In the genomic region with DNA sequence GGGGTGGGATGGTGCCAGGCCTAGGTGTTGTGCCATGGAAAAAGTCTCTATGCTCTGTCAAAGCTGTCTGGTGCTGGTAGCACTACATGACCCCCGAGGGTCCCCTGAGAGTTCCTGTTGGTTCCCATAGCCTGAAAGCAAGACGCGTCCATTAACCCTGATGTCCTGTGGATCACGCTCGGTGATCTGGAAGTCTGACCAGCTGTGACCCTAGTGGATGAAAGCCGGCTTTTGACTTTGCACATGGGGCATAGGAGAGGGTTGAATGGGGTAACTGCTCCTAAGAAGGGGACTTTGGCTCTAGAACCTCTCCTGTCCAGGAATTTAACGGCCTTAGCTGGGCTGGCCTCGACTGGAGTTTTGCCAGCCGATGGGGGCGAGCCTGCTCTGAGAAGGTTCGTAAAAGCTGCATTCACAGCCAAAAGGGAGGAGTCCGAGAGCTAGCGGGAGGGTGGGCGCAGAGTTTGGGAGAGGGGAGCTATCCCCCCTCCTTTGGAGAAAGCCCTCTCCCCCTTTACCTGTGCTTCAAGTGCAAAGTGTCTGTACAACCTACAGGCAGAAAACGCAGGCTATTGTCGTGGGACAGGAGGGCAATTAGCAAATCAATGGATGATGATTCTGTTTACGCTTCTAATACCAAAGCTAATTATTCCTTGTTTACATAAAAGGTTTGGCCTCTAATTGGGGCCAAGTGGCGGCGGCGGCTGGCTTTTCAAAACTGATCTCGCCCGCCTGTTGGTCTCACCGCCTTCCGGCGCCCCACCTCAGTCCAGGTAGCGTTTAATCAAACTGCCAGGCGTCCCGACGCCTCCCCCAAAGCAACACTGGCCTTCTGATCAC, we compare ENCODE assay signal across 8 mouse cellular contexts. TPM values are rescaled to one million over a fixed set of nuclear protein-coding genes. Genes with fewer than 3 reads are reported as not detected.
DNase-seq lines count a peak whose midpoint lies in the region; ATAC-seq and TF ChIP-seq lines count a peak whose summit lies in the region.

No protein-coding gene starts in this region.

- ATAC-seq in embryonic facial prominence, embryonic 15.5 days (ENCODE audit: insufficient number of reproducible peaks, low FRiP score, low TSS enrichment, low read depth): no peak
- ATAC-seq in limb, embryonic 12.5 days (ENCODE audit: insufficient number of reproducible peaks, insufficient read depth, low FRiP score, low TSS enrichment, low read depth): no peak
- no peak for ATAC-seq in erythroblast, adult 5-6 weeks (replicated peaks; ENCODE audit: low FRiP score, poor library complexity, severe bottlenecking)

- peak overlapping the region; percentile 98 for H3K4me2 ChIP-seq in embryonic facial prominence, embryonic 15.5 days (replicated peaks)
- peak overlapping the region; percentile 100 for H3K4me2 ChIP-seq in limb, embryonic 12.5 days

- H3K9me3 ChIP-seq in embryonic facial prominence, embryonic 15.5 days (replicated peaks): no peaks in the 10 kb centered on the region
- peaks cover 9% of the 10 kb centered on the region; the same call in 1 of the 2 replicates for H3K9me3 ChIP-seq in limb, embryonic 12.5 days

- no peaks in the 10 kb centered on the region for H3K36me3 ChIP-seq in embryonic facial prominence, embryonic 15.5 days
- no peaks in the 10 kb centered on the region for H3K36me3 ChIP-seq in limb, embryonic 12.5 days

- H3K4me3 ChIP-seq in lung, adult 2 months (replicated peaks; ENCODE audit: extremely low read depth, low read depth, low read length): peak overlapping the region; percentile 9
- peak overlapping the region; percentile 52 for H3K4me3 ChIP-seq in embryonic facial prominence, embryonic 15.5 days (replicated peaks)
- H3K4me3 ChIP-seq in limb, embryonic 12.5 days (replicated peaks): peak overlapping the region; percentile 63

- H3K9ac ChIP-seq in embryonic facial prominence, embryonic 15.5 days: no peak overlapping the region
- H3K9ac ChIP-seq in limb, embryonic 12.5 days (replicated peaks): 0 out of 2 replicates have a peak overlapping the region, but pooled peaks have one; percentile 60

- WGBS in lung, adult 2 months: 6% methylated on average over 29 of the region's 29 CpGs
- 10% methylated on average over 29 of the region's 29 CpGs for WGBS in embryonic facial prominence, embryonic 15.5 days
- WGBS in limb, embryonic 12.5 days: 5% methylated on average over 29 of the region's 29 CpGs

- intact Hi-C loops in left cerebral cortex, postnatal 14 days (cut with DNase I): no loop called here

- no peak for TF ChIP-seq POLR2A in lung, adult 2 months (IDR thresholded peaks at IDR 0.05; ENCODE audit: borderline replicate concordance, extremely low read depth, low read depth, low read length)

- no peak for TF ChIP-seq CTCF in lung, adult 2 months (IDR thresholded peaks at IDR 0.05; ENCODE audit: insufficient read depth, low read length)

- DNase-seq in lung, adult 2 months: no peak
- DNase-seq in lung, postnatal 14 days: no peak
- DNase-seq in retina, embryonic 14.5 days (ENCODE audit: low spot score): peak; percentile 65
- DNase-seq in left cerebral cortex, postnatal 14 days (ENCODE audit: low spot score in 2 of 2): no peak
- DNase-seq in adrenal gland, postnatal 10 days: no peak

- H3K4me1 ChIP-seq in lung, adult 2 months (ENCODE audit: control insufficient read depth, insufficient read depth, low read length): peaks cover 5% of the 10 kb centered on the region
- H3K4me1 ChIP-seq in embryonic facial prominence, embryonic 15.5 days: peaks cover 22% of the 10 kb centered on the region
- H3K4me1 ChIP-seq in limb, embryonic 12.5 days (replicated peaks): peaks cover 20% of the 10 kb centered on the region

- peaks cover 82% of the 10 kb centered on the region for H3K27me3 ChIP-seq in embryonic facial prominence, embryonic 15.5 days
- peaks cover 94% of the 10 kb centered on the region for H3K27me3 ChIP-seq in limb, embryonic 12.5 days

- H3K27ac ChIP-seq in embryonic facial prominence, embryonic 15.5 days (replicated peaks): no peak overlapping the region
- H3K27ac ChIP-seq in limb, embryonic 12.5 days: no peak overlapping the region

RNA-seq across cellular contexts. Expression of a gene that starts 35.0 kb away (rescaled TPM):
- 0.07 and 0.12 TPM in 2 replicates for polyA plus RNA-seq in lung, adult 2 months (2012; rRNA removed)
- 8.7 and 8.8 TPM in 2 replicates for polyA plus RNA-seq in embryonic facial prominence, embryonic 15.5 days (2015; fragmentation: Nextera tagmentation; extraction: Ambion mirVana)
- polyA plus RNA-seq in limb, embryonic 12.5 days (2016; fragmentation: Nextera tagmentation; extraction: Ambion mirVana): 8.0 and 9.8 TPM in 2 replicates
- total RNA-seq in erythroblast, adult 5-6 weeks (2015; ENCODE audit: low replicate concordance): not detected in 2 replicates
- total RNA-seq in erythroblast, adult 5-6 weeks (2017; ENCODE audit: low replicate concordance): not detected in 2 replicates
- total RNA-seq in left cerebral cortex, postnatal 14 days (2021): under 1 TPM; 0.82 to 0.83 TPM
- total RNA-seq in adrenal gland, postnatal 10 days (2021): under 1 TPM in 1 of 2 experiments, not detected in 1; 0.15 TPM

RNA-seq across cellular contexts. Expression of a gene that starts 59.4 kb away (rescaled TPM):
- 0.02 and 0.12 TPM in 2 replicates for polyA plus RNA-seq in lung, adult 2 months (2012; rRNA removed)
- 0.47 and 1.2 TPM in 2 replicates for polyA plus RNA-seq in embryonic facial prominence, embryonic 15.5 days (2015; fragmentation: Nextera tagmentation; extraction: Ambion mirVana)
- 1.5 and 1.9 TPM in 2 replicates for polyA plus RNA-seq in limb, embryonic 12.5 days (2016; fragmentation: Nextera tagmentation; extraction: Ambion mirVana)
- not detected in 2 replicates for total RNA-seq in erythroblast, adult 5-6 weeks (2015; ENCODE audit: low replicate concordance)
- not detected in 2 replicates for total RNA-seq in erythroblast, adult 5-6 weeks (2017; ENCODE audit: low replicate concordance)
- under 1 TPM in 1 of 2 experiments, not detected in 1; 0.06 TPM for total RNA-seq in left cerebral cortex, postnatal 14 days (2021)
- under 1 TPM; 0.12 to 0.39 TPM for total RNA-seq in adrenal gland, postnatal 10 days (2021)

Comparison
In these comparisons a context has a peak if more than half of its experiments do, and no peak if none do; other contexts are left out.
1. H3K4me3 ChIP-seq: peak in every context shown above with its lines; median percentile 63 in limb, embryonic 12.5 days; 52 in embryonic facial prominence, embryonic 15.5 days; 9 in lung, adult 2 months.